Mouse (Mus musculus) spleen, adult 2 months (tissue): Measurements from ENCODE around the gene Ensa.

Experiments
- CTCF ChIP-seq: fragments of 200-500 bp; IDR thresholded peaks from 2 replicates; pipeline ENCODE4 v1.5.1; 2011; ENCODE audit warnings: mild to moderate bottlenecking, inconsistent platforms; ENCODE audit not compliant: insufficient read depth, insufficient read length, insufficient replicate concordance; ENCODE audit errors: extremely low read depth
- POLR2A ChIP-seq: fragments of 200-500 bp; IDR thresholded peaks from 2 replicates; pipeline ENCODE4 v1.6.1; 2011; ENCODE audit warnings: low read depth, low read length, inconsistent platforms

DNA sequence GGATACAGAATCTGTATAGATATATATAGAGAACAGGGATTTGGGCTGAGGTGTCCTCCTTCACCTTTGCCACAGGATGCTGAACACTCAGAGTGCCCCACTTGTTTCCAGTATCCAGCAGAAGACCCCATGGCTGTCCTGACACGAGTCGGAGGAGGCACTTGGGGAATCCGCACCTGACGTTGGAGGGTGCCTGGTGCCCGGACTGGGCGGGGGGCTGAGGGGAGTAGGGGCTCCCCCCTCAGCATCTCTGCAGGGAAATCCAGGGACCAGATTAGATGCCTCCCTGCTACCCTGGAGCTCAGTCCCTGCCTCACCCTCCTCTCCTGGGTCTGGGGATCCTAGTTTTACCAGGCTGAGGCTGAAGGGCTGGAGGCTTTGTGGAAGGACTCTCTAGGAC lies 55.9 kb downstream of the Ensa start:
- no peak for TF ChIP-seq POLR2A
- no peak for TF ChIP-seq CTCF
